Mouse (Mus musculus) stomach, postnatal 0 days (tissue): ENCODE measurements at regions not wholly inside any gene's neighbourhood (a gene's known extent, or its start where the extent isn't known, plus 50 kb on each side); places are given as distances from the start of the nearest gene placed in this dataset.

Experiments
- ATAC-seq: fragments of 200-750 bp; cut with Nextera tagmentation; 2 replicates; pipeline ENCODE4 v1.8.0; 2017; ENCODE audit not compliant: low FRiP score, low TSS enrichment
- DNase-seq: peaks from one replicate; pipeline ENCODE4 v3.0.0-alpha.2; 2016; ENCODE audit warnings: low spot score
- H3K27ac ChIP-seq: fragments of 300-500 bp; sonication (generic); replicated peaks from 2 replicates; pipeline ENCODE4 v1.5.1; 2014; ENCODE audit warnings: mild to moderate bottlenecking, control low read depth
- H3K27me3 ChIP-seq: fragments of 300-500 bp; sonication (generic); 2 replicates; pipeline ENCODE4 v1.6.1; 2014; ENCODE audit warnings: low read length; ENCODE audit not compliant: control insufficient read depth, insufficient read depth
- H3K36me3 ChIP-seq: fragments of 300-500 bp; sonication (generic); 2 replicates; pipeline ENCODE4 v1.6.1; 2014; ENCODE audit warnings: low read length, mixed read lengths; ENCODE audit not compliant: control insufficient read depth, insufficient read depth
- H3K4me1 ChIP-seq: fragments of 300-500 bp; sonication (generic); replicated peaks from 2 replicates; pipeline ENCODE4 v1.6.1; 2014; ENCODE audit warnings: antibody characterized with exemption; ENCODE audit not compliant: control insufficient read depth, insufficient read depth
- H3K4me2 ChIP-seq: fragments of 300-500 bp; sonication (generic); replicated peaks from 2 replicates; pipeline ENCODE4 v1.6.1; 2014; ENCODE audit warnings: low read depth, mild to moderate bottlenecking, control low read depth, moderate library complexity
- H3K4me3 ChIP-seq: fragments of 300-500 bp; sonication (generic); 2 replicates; pipeline ENCODE4 v1.5.1; 2014; ENCODE audit warnings: low read depth, low read length, control low read depth
- H3K9ac ChIP-seq: fragments of 300-500 bp; sonication (generic); 2 replicates; pipeline ENCODE4 v1.6.1; 2014; ENCODE audit warnings: mild to moderate bottlenecking, low read length, control low read depth, mixed read lengths
- H3K9me3 ChIP-seq: fragments of 300-500 bp; sonication (generic); 2 replicates; pipeline ENCODE4 v1.6.1; 2016; ENCODE audit warnings: low read length; ENCODE audit not compliant: control insufficient read depth
- CTCF ChIP-seq: IDR thresholded peaks from 2 replicates; pipeline ENCODE4 v1.5.1; 2016; ENCODE audit warnings: antibody characterized with exemption, low read depth, mild to moderate bottlenecking, moderate library complexity
- EP300 ChIP-seq: optimal IDR thresholded peaks from 2 replicates; pipeline ENCODE3; 2016; ENCODE audit warnings: antibody characterized with exemption
- WGBS: fragments of 180-500 bp; shearing (Covaris S2); extraction: QIAGEN DNeasy Blood & Tissue Kit; methylation state at CpG from one replicate; pipeline ENCODE4 v1.1.7; 2014; 5-methylcytosine and 5-hydroxymethylcytosine counted together

DNA sequence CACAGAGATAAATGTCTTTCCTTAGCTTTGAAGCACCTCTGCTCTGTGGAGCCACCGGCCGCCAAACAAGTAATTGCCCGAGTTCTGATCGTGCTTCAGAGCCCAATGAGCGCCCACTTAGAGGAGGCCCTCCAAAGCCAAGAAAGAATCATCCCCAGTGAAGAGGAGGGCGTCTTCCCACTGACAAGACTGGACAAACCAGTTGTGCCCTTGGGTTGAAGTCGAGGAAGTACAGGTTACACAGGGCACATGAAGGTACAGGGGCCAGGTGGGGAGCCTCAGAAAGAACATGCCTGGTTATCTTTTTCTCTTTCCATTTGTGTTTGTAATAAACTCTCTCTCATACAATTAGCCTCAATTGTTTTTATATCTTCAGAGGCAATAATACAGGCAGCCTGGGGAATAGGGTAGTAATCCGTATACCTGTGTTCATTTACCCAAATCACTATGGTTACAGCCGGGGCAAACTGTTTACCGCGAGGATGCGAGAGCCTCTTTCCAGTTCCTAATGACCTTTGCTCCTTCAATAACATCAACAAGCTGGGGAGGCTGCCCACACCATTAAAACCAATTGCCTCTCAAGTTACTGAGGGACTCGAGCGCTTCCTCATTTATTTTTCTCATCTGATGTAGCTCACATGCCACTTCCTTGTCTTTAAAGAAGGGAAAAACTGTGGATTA is 503.5 kb upstream of the Mki67 start:
- 56% methylated on average over 14 of the region's 14 CpGs for WGBS
- H3K27ac ChIP-seq = no peak overlapping the region
- H3K36me3 ChIP-seq = no peaks in the 10 kb centered on the region
- TF ChIP-seq CTCF (no peak), EP300 (no peak)
- no peak for ATAC-seq
- H3K9me3 ChIP-seq = no peaks in the 10 kb centered on the region
- no peak overlapping the region for H3K4me2 ChIP-seq
- H3K27me3 ChIP-seq = no peaks in the 10 kb centered on the region
- H3K4me3 ChIP-seq = no peak overlapping the region
- H3K4me1 ChIP-seq = no peaks in the 10 kb centered on the region
- H3K9ac ChIP-seq = no peak overlapping the region
- no peak for DNase-seq

DNA sequence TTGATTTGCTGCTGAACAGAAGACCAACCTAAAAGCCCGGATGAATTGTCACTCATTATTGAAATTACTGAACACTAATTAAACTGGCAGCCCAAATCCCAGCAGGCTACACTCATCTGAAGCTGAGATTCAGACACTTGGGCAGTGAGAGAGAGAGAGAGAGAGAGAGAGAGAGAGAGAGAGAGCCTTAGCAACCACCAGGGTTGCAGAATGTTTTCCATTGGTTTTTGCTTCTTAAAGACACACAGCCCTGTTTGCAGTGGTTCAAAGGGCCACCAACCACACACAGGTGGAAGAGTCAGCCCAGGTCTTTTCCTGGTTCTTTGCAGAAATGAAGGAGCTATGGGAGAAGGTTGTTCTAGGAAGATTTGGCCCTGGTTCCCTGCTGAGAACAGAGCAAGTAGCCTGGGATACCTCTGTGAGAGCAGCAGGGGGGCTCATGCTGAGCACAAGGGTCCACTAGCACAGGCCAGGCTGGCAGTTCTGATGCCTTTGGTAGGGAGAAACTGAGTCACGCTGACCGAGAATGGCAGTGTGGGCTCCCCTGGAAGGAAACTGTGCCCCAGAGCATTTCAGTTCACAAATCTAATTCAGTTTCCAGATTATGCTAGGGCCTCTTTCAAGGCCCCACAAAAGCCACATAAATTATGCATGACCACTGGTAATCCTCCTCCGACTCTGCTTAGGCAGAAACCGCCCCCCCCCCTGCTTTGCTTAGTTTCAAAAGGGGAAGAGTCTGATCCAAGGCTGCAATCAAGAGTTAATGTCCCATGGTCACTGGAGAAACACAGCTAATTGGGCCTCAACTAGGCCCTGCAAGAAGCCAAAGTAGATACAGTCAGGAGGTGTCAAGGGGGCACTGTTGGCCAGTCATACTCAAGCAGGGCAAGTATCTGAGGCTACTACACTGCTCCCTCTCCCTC is 504.3 kb upstream of the Mki67 start:
- Histone ChIP-seq H3K4me2 (no peak overlapping the region), H3K9ac (no peak overlapping the region), H3K4me3 (no peak overlapping the region), H3K27me3 (no peaks in the 10 kb centered on the region), H3K9me3 (no peaks in the 10 kb centered on the region), H3K27ac (no peak overlapping the region), H3K36me3 (no peaks in the 10 kb centered on the region), H3K4me1 (no peaks in the 10 kb centered on the region)
- WGBS = 57% methylated on average over 5 of the region's 5 CpGs
- TF ChIP-seq CTCF (no peak), EP300 (no peak)
- DNase-seq (no peak), ATAC-seq (no peak)

DNA sequence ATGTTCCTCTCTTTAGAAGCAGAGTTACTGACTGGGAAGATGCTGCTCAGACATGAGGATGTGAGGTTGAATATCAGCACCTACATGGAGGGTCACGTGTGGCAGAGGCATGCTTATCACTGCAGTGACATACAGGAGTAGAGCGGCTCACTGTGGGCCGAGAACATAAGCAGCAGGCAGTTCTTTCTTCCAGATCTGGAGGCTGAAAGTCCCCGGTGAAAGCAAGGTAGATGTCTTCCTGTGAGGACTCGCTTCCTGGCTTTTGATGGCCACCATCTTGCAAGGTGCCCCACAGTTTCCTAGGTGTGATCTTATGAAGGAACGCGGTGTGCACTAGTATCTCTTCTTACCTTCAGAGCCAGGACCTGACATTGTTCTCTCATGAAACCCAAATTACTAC is 505.5 kb upstream of the Mki67 start:
- Histone ChIP-seq H3K27ac (no peak overlapping the region), H3K4me1 (no peaks in the 10 kb centered on the region), H3K27me3 (no peaks in the 10 kb centered on the region), H3K4me2 (no peak overlapping the region), H3K36me3 (no peaks in the 10 kb centered on the region), H3K9me3 (no peaks in the 10 kb centered on the region), H3K4me3 (no peak overlapping the region), H3K9ac (no peak overlapping the region)
- DNase-seq = no peak
- 90% methylated on average over 7 of the region's 7 CpGs for WGBS
- TF ChIP-seq EP300 (no peak), CTCF (no peak)
- no peak for ATAC-seq

DNA sequence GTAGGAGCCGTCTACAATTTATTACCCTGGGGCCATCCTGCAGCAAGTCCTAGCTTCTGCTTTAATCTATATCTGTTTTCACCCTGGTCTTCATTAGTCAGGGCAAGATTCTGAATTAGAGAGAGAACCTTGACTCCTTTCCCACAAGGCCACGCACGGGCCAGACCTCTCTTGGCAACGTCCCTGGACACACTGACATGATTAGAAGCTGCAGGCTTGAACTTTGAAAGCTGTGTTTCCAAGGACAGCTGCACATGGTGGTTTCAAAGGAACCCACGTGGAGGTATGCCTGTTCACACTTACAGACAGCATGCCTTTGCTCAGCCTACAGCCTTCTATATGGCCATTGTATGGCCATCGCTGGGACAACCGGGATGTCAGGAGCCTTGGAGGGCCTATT is 509.9 kb upstream of the Mki67 start:
- Histone ChIP-seq H3K4me2 (no peak overlapping the region), H3K27ac (no peak overlapping the region), H3K4me3 (no peak overlapping the region), H3K9me3 (no peaks in the 10 kb centered on the region), H3K4me1 (no peaks in the 10 kb centered on the region), H3K9ac (no peak overlapping the region), H3K36me3 (no peaks in the 10 kb centered on the region), H3K27me3 (no peaks in the 10 kb centered on the region)
- 78% methylated on average over 7 of the region's 7 CpGs for WGBS
- TF ChIP-seq CTCF (no peak), EP300 (no peak)
- DNase-seq (no peak), ATAC-seq (no peak)

- WGBS = 78% methylated on average over 2 of the region's 2 CpGs
- ATAC-seq (no peak), DNase-seq (no peak)
- Histone ChIP-seq H3K36me3 (no peaks in the 10 kb centered on the region), H3K9ac (no peak overlapping the region), H3K27me3 (no peaks in the 10 kb centered on the region), H3K9me3 (no peaks in the 10 kb centered on the region), H3K4me2 (no peak overlapping the region), H3K4me1 (no peaks in the 10 kb centered on the region), H3K27ac (no peak overlapping the region), H3K4me3 (no peak overlapping the region)
- TF ChIP-seq EP300 = no peak
- no peak for TF ChIP-seq CTCF
These were observed 512.2 kb upstream of the Mki67 start for GRCm38 (mm10) chr7:136228331-136228730.

DNA sequence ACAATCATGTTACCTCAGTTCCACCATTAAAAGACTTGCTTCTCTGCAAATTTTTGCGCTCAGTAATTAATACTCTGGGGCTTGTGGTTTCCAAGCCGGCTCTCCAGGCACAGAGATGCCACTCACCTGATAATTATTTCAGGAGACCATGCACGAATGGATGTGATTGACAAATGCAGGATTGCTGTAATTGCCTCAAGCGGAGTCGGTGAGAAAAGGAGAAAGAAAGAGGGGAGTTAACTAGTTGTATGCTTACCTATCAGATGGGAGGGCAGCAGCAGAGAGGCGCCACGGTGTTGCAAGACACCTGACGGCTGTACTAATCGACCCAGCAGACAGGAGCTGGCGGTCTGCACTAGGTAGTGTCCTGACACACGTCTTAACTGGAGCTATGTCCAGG is 513.4 kb upstream of the Mki67 start:
- no peak overlapping the region for H3K4me3 ChIP-seq
- no peak overlapping the region for H3K4me2 ChIP-seq
- no peak for DNase-seq
- ATAC-seq = no peak
- 68% methylated on average over 11 of the region's 11 CpGs for WGBS
- H3K27ac ChIP-seq = no peak overlapping the region
- no peaks in the 10 kb centered on the region for H3K9me3 ChIP-seq
- H3K9ac ChIP-seq = no peak overlapping the region
- no peaks in the 10 kb centered on the region for H3K27me3 ChIP-seq
- no peaks in the 10 kb centered on the region for H3K36me3 ChIP-seq
- no peaks in the 10 kb centered on the region for H3K4me1 ChIP-seq
- TF ChIP-seq CTCF (no peak), EP300 (no peak)
